Mouse (Mus musculus) lung, postnatal 4 days (tissue): ENCODE results near the gene Col25a1.
A peak's percentile ranks its signal among the peaks of the same experiment; 100 is the strongest.

ENCODE experiments used
- DNase-seq, 2 experiments: peaks; one replicate each; pipeline ENCODE4 v3.0.0; 2021

Gene Col25a1

DNA sequence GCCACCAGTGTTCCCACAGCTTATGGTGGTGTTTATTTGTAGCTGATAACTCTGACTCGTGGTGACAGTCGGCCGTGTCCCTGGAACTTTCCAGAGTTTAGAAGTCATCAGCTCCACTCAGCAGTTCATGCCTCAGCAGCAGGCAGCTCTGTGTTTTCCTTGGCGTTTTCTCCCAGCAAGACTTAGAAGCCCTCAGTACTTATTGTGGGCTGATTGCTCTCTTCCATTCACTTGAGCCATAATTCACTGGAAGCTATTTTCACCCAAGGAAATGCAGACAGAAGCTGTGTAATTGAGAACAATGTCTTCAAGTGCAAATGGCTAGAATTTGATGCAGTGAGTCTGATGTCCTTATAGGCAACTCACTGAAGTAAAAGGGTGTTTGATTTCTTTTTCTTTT lies 254.6 kb downstream of the Col25a1 start:
- DNase-seq = no peak

DNA sequence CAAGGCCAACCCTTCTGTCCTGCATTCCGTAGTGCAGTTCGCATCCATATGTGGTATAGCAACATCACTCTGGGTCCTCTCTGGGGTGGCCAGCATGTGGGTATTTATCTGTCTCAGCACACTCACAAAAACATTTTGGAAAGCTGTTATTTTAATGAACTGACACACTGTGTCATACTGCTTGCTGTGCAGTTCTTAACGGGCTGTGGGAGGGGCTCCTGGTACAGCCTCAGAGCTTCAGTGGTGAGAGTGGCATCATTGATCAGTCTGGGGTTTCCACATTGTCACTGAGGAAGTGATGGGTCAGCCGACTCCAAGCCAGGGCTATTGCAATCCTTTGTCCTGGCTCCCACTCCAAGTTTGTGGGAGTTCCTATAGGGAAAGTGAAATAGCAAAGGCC lies 255.9 kb downstream of the Col25a1 start:
- DNase-seq = peak in 1 of 2 experiments; percentile 62

DNA sequence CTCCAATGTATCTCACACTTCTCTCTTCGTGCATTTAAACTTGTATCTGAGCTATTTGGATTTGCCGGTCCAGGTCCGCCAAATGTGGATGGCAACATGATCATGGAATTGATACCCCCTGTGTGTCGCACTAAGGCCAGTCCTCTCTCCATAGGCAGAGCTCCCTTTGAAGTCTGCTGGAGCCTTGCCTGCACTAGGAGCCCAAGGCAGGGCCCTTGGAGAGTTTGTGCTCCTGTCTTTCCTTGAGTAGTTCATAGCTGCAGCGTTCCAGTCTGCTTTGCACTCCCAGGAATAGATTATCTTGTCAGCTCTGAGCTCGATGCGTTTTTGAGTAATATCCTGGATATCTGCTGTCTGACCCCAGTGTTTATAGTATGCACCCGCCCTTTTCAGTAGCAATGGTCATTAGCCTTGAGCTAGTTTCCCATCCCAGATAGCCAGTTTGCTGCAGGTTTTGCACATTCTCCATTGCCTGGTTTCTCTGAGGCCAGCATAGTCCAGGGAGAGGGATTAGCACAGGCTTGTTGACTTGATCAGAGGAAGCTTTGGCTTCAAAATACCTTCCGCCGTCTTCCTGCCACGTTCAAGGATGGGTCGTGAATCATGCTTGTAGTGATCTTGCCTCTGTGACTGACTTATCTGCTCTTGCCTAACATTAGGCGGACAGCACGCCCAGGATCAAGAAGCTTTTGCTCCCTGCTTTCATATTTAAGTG lies 258.1 kb downstream of the Col25a1 start:
- no peak for DNase-seq

DNA sequence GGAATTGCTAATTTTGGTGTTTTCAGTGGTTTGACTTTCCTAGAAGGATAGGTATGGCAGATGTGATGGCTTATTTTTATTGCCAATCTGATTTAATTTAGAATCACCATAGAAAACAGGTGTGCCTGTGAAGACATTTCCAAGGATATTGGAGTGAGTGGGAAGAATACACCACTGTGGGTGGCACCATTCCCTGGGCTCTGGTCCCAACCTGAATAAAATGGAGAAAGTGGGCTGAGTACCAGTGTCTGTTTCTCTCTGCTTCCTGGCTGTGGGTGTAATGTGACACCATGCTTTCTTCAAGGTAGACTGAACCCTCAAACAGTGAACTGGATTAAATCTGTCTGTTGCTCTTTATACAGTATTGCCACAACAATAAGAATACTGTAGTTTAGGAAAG lies 265.3 kb downstream of the Col25a1 start:
- DNase-seq = no peak

DNA sequence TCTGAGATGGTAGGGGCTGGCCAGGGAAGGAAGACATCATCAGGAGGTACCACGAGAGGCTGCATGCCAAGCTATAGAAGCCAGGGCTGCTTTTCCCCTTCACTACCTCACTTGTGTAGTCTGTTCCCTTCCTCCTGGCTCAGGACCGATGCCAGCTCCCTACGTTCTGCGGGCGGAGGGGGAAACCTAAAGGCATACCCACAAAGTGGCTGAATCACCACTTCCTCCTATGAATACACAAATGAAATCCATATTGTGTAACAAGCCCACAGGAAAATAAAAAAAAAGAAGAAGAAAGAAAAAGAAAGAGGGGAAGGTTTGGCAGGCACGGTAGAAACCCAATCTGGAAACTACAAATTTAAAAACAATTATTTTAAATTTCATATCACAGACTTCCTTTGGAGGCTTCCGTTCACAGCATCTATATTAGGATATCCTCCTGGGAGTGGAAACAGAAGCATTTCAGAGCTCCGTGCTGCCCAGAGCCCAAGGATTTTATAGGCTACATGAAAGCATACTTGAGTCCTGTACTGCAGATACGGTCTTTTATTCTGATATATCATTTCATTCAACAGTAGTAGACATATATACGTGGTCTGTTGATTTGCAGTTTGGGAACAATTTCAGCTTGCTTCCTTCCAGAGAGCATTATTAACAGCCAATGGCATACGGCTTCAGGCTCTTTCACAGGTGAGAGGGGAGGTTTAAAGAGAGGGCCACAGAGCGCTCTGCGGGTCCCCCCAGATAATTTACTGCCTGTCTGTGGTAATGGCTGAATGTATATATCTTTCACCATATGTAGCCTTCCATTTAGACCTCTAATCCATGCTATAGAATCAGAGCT lies 269.6 kb downstream of the Col25a1 start:
- DNase-seq = peak; percentile 40 to 61

DNA sequence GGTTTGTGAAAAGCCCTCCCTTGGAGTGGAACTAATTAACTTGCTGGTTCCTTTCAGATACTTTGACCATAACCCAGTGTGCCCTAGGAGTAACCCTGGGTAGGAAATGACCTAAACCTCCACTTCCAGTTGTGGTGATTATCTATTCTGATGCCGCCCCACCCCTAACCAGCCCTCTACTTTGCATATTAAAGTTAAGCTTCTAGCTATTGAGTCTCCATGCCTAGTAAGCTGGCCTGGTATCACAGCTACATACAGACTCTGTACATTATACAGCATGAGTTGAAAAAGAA lies 270.2 kb downstream of the Col25a1 start:
- DNase-seq = no peak

DNA sequence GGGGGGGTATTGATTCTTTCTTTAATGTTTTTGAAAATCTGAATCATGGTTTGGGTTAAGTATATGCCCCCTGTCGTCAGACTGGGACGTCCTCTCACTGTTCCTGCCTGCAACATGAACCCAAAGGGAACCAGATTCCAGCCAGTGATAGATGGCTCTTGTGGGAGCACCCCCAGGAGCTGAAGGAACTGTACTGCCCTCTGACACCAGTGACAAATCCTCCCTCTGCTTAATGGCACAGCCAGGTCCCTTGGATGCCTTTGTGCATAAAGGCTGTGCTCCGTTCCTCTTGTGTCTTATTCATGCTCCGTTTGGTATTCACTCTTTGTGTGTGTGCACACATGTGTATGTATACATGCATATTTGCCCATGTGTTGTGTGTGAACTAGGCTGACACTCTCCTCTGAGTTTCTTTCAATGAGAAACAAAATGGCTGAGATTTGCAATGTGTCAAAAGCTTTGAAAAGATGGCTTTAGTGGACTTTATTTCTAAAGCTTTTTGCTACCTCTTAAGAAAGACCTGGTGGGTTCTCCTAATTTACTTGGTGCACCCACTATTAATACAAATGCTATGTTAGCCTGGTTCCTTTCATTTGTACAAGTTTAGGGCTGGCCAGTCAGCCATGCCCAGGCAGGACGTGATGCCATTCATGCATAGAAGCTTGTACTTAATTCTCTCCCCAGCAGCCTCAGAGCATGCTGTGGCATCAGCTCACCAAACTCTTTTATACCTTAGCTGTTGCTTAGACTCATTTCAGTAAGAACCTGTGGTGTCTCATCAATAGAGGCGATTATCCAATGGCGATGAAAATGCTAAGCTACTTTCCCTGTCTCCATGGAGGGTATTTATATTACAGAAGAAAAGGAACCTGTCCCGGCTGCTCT lies 273.5 kb downstream of the Col25a1 start:
- no peak for DNase-seq

DNA sequence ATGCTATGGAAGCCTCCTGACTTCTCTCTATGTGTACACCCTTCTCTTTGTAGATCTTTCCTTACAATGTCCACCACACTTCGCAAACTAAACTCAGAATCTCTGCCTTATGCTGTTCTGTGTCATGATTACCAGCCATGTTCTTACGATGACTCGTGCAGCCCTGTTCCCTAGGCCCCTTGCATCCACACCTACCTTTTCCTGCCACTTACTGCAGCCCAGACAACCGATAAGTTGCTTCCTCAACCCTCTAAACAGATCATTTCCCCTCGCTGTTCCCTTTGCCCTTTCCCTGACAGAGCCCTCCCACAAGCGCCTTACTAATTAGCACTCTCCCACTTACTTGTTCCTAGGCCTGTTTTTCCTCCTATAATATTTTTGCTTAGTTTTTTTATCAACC lies 275.9 kb downstream of the Col25a1 start:
- DNase-seq = no peak

DNA sequence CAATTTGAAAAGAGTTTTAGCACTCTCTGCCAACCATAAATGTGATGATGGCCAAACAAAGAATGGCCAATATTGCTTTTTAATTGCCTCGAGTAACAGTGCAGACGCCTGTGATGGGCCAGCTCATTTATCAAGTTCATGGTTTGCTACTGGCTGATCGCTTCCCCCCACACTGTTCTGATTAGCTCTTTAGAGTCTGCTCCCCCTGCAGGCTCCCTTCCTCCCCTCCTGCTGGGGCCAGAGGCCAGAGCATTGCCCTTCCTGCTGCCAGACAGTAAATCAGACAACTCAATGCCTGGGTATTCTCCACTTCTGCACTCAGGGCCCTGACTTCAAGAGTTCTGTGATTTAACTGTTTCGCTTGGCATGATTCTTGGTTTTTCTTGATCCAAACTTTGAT lies 281.9 kb downstream of the Col25a1 start:
- DNase-seq = peak in 1 of 2 experiments; percentile 27

DNA sequence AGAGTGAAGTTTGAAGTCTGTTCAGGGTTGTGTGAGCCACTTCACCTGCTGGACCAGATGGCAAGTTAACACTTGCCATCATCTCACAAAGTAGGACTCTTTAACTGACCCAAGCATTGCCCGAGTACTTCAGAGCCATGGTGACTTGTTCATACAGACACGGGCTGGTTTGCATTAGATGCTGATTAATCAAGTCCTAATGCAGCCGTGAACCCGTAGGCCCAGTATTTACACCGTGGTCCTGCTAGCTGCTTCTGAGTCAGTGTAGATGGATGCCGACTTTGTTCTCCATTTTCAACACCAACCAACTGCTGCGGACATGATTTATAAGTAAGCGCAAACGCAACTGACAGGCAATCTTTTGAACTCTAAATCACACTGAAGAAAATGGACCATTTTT lies 287.6 kb downstream of the Col25a1 start:
- DNase-seq = no peak

DNA sequence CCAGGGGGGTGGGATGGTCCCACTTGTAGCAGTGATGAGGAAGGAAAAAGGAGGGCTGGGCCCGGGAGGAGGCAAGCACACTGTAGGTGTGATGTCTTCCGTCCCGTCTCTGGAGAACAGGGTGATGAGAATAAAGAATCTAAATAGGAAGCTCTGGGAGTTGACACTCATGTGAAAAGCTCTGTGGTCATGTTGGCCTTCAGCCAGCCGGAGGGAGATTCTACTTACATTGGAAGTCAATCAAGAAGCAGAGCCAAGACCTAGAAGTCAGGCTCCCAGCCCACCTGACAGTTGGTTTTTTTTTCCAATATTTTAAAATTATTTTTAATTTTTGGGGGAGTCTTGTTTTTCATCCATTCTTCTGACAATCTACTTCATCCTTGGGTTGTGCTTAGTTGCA lies 297.5 kb downstream of the Col25a1 start:
- DNase-seq = no peak

DNA sequence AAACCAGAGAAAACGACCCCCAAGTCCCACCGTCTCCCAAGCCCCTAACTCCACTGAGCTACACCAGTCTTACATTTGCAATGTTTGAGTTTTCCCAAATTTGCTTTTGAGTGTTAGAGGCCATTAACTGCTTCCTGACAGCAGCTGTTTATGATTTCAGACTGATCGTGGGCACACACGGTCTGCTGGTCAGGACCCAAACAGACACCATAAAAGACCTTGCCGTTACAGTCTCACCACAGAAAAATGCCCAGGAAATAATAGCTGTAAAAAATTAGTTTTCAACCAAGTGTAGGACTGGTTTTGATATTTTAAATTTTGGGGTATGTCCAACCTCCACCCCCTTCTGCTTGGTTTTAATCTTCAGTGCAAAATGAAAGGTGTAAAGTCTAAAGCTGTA lies 298.8 kb downstream of the Col25a1 start:
- no peak for DNase-seq

DNA sequence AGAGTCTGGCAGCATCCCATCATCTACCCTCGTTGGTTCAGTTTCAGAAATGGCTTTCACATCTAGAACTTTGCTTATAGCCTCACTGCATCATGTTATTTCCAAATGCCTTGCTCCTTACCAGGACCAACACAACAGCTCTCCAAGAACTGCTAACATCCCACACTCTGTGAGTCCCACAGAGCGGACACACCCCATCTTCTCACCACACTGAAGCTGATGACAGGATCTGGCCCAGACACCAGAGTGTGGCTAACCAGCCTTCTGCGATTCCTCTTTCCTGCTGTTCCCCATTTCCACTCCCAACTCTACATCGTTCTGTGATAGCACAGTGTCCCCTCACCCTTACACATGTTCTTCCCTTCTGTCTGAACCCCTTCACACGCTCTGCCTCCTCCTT lies 301.5 kb downstream of the Col25a1 start:
- DNase-seq = no peak

DNA sequence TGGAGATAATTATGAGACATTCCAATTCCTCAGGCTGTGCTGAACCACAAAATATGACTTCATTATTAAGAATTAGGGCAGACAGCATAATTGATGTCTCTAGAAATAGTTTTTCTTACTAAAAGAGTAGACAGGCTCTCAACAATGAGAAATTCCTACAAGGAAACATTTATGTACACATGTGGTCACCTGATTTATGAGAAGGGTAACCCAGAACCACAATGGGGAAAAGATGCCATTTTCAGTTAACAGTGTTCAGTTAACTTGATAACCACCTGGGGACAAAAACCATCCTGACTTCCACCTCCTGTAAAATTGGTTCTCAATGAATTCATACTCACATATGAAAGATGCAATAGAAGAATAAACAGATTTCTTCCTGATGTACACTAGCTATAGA lies 305.7 kb downstream of the Col25a1 start:
- DNase-seq = no peak

DNA sequence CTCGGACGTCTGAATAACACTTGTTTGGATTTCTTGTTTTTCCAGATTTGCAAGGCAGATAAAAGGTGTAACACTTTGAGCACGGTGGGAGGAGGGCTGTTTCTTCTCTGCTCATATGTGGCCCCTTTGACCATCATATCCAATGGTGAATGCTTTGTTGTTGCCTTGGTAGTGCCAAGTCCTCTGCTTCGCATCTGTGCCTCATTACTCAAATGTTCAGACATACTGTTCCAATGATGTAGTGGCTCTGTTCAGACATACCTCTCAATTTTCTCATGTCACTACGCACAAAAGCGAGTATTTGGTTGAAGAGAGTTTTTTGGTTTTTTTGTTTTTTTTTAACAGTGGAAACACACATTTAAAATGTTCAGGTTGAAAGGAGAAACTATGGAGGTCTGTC lies 308.5 kb downstream of the Col25a1 start:
- DNase-seq = no peak

DNA sequence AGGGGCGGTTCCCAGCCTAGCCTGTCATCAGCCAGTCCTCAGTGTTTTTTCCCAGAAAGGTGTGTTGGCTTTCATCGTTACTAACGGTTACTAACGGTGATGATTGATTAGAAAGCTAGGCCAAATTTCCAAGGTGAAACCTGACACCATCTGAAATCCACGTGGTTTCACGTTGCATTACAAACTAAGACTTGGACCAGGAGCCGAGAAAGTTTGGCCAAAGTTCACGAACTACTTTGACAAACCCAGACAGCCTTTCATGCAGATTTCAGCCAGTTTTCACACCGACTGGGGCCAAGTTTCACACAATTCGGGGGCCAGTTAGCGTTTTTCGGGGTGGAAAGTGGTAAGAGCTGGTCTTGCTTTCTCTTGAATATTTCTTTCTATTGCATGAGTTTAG lies 309.4 kb downstream of the Col25a1 start:
- DNase-seq = no peak

DNA sequence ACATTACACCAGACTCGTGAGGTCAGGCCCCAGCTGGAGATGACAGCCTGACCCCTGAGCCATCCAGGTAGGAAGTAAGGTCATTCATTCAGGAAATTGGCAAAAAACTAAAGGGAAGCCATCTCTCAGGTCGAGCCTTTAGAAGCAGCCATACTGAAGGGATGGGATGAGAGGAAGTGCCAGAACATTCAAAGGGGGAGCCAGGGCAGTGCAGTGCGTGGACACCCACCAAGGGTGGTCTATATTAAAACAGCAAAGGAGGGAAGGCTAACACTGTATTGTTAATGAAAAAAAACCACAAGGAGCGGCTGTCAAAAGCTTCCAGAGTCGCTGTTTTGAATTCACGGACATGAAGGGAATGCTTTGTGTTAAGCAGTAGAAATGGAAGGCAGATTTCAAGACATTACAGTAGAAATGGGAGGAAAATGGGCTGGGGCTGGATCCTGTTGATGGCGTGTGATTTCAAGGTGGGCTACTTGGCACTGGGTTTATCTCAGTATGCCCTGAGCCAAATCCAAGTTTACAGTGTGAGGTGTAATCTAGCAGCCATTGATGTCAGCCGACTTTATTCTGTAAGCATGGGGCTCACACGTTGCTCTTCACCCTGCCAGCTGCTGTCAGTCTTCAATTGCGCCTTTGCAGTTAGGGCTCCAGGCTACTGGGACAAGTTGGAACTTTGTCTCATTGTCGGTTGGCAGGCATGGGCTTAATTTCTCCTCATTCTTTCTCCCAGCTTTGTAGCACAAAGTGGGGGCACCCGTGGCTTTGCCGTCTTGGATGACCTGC lies 312.7 kb downstream of the Col25a1 start:
- no peak for DNase-seq

DNA sequence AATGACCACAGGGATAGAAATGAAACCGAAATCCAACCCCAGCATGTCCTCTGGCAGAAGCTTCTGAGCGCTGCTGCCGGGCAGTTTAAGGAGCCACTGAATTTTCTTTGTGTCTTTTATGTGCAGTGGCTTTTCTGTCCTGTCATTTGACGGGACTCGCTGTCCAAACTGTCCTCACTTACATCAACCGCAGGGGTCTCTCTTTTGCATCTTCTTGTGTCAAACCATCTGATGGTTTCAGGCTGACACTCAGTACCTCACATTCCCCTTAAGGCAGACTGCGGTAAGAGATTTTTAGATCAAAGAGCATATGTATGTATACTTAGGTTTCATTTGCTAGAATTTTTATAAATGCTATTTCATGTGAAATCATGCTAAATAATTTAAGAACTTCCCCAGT lies 318.6 kb downstream of the Col25a1 start:
- DNase-seq = no peak

DNA sequence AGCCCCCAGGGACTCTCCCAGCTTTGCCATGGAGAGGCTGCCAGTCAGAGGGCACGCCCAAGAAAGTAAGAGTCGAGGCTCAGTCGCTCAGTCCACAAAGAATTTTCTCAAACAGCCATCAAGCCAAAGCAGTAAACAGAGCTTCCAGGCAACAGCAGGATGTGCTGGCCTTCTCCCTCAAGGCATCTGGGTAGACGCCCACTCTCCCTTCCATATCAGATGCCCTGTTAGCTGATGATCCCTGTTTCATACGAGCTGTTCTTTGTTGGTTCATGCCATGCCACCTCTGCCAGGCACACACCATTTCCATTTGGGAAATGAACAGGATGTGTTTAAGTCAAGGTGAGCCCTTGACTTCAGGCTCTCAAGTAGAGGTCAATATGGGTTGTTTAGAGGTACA lies 334.1 kb downstream of the Col25a1 start:
- DNase-seq = no peak

DNA sequence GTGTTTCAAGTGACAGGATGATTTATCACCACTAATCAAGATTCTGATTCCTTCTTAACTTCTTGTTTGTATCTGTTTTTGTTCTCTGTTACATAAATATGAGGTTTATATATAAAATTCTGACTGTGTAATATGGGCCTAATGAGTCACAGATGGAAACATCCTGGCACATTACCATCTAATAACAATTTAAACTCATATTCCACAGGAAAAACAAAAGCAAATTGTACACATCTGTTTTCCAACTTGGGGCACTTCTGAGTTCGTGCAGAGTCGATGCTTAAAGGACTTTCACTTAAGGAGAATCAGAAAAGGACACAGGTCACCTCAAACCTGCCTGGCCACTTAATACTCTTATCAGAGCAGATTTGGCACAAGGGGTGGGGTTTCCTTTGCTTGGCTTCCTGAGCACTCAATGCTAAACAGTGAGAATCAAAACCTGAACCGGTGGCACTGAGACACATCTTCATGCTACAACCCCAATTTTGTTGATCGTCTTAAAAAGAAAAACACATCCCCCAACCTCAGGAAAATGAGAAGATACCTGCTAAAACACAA lies 342.0 kb downstream of the Col25a1 start:
- DNase-seq = no peak

DNA sequence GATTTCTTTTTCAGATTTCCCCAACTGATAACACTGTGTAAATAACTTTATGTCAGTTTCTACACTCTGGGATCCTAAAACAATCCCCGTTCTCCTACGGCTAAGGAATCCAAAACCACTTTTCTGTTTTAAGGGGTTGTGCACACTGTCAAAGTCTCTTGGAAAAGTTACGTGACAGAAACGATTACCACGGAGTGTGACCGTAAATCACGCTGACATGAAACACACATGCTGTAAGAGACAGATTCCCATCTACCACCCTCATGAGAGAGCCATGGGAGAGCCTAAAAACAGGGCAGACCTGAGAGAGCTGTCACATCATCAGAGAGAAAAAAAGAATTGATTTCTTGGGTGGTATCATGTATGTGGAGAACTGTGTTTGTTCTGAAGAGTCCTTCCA lies 342.7 kb downstream of the Col25a1 start:
- no peak for DNase-seq

DNA sequence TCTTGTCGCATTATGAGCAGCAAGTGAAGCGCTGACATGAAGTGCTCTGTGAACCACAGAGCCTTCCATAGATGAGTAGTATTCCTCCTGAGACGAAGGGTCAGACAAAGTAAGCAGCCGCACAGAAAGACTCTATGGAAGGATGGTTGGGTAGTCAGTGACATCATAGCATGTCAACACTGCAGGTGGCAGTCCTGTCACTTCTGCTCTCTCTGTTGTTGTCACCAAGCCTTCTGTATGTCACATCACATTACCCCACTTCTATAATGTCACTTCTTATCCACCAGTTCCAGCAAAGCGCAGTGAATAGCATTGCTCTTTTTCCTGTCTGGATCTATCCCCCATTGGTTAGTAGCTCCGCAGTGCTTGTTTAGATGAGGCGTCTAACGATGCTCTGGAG lies 351.2 kb downstream of the Col25a1 start:
- no peak for DNase-seq

DNA sequence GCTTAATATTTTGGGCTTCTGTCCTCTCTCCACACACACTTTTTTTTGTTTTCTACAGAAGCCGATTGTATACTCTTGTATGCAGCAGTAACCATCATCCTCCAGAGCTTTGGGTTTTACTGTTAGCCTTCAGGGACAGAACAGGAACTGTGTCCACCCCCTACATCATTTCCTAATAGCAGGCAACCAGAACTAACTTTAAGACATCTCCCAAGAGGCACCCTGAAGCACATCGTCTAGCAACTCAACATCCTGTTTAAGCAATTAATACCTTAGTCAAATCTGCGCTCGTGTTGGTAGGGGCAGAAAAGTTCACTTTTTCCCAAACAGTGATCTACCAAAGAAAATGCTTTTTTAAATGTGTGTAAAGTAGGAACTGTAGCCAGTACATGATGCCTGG lies 357.5 kb downstream of the Col25a1 start:
- DNase-seq = no peak
